ENCODE assay signal across 8 mouse cellular contexts in genomic region chr19:5704163-5704800, GRCm38 (mm10). TPM values are rescaled to one million over a fixed set of nuclear protein-coding genes. Genes with fewer than 3 reads are reported as not detected.
A peak's percentile ranks its signal among the peaks of the same experiment; 100 is the strongest.
DNase-seq lines count a peak whose midpoint lies in the region; TF ChIP-seq lines count a peak whose summit lies in the region.

Gene Kcnk7 (plus strand): TSS chr19:5704367.

- H3K4me3 ChIP-seq in heart, embryonic 10.5 days: no peak within 1 kb of the TSS
- no peak within 1 kb of the TSS for H3K4me3 ChIP-seq in ES-E14 (ENCODE audit: insufficient read depth in 1 of 2, low read depth in 1 of 2, low read length in 2 of 2, poor library complexity in 1 of 2, severe bottlenecking in 1 of 2)
- no peak within 1 kb of the TSS for H3K4me3 ChIP-seq in left cerebral cortex, adult 2 months

- H3K36me3 ChIP-seq in heart, embryonic 10.5 days: peaks cover 75% of the 10 kb centered on the region
- peaks cover 6% of the 10 kb centered on the region; the same call in 1 of the 2 replicates for H3K36me3 ChIP-seq in ES-E14 (ENCODE audit: control insufficient read depth, insufficient read depth, low read length, poor library complexity, severe bottlenecking)

- H3K27ac ChIP-seq in heart, embryonic 10.5 days: peak within 1 kb of the TSS; percentile 33; the same call in 1 of the 2 replicates
- no peak within 1 kb of the TSS for H3K27ac ChIP-seq in ES-E14 (ENCODE audit: insufficient read depth, low read depth, low read length, poor library complexity, severe bottlenecking)
- no peak within 1 kb of the TSS for H3K27ac ChIP-seq in left cerebral cortex, adult 2 months

- 70% methylated on average over 17 of the region's 17 CpGs for WGBS in heart, embryonic 10.5 days

- no peaks in the 10 kb centered on the region for H3K27me3 ChIP-seq in heart, embryonic 10.5 days (ENCODE audit: insufficient read depth, poor library complexity, severe bottlenecking)

- peaks cover 20% of the 10 kb centered on the region for H3K4me1 ChIP-seq in heart, embryonic 10.5 days
- H3K4me1 ChIP-seq in ES-E14 (ENCODE audit: control insufficient read depth in 2 of 2, insufficient read depth in 2 of 2, low read length in 2 of 2, poor library complexity in 1 of 2): peaks cover 4 to 14% of the 10 kb centered on the region in 2 experiments; a peak in 1 of 4 replicates

- intact Hi-C loops in heart, postnatal 25 days (cut with DNase I): no loop called here
- intact Hi-C loops in left cerebral cortex, adult 2 months (cut with DNase I): no loop called here
- intact Hi-C loops in left cerebral cortex, postnatal 4 days (cut with DNase I): no loop called here

- H3K9ac ChIP-seq in ES-E14 (ENCODE audit: insufficient read depth, low read depth, low read length, poor library complexity, severe bottlenecking): peak within 1 kb of the TSS; percentile 17

- in situ Hi-C loops in ES-E14 (cut with MboI; ENCODE audit: low sequenced_read_pairs in 2 of 2, unreplicated experiment in 2 of 2): no loop called here

- no peaks in the 10 kb centered on the region for H3K9me3 ChIP-seq in heart, embryonic 10.5 days
- no peaks in the 10 kb centered on the region for H3K9me3 ChIP-seq in ES-E14 (ENCODE audit: control insufficient read depth, insufficient read depth, low read depth, low read length)

- no peak for DNase-seq in heart, embryonic 10.5 days (ENCODE audit: low spot score)
- DNase-seq in heart, postnatal 25 days (ENCODE audit: low spot score): no peak
- no peak for DNase-seq in ES-E14 (ENCODE audit: low read depth, low spot score)
- peak; percentile 91 for DNase-seq in induced T-regulatory cell, adult 2 months (ENCODE audit: low read depth)
- peak; percentile 57 to 74 for DNase-seq in lung, postnatal 4 days
- no peak for DNase-seq in left cerebral cortex, adult 2 months (ENCODE audit: extremely low spot score in 1 of 2, low spot score in 2 of 2)
- DNase-seq in urinary bladder, adult 18-20 months (ENCODE audit: low spot score in 2 of 2): no peak
- no peak for DNase-seq in left cerebral cortex, postnatal 4 days

- no peak for TF ChIP-seq CTCF in left cerebral cortex, adult 2 months (IDR thresholded peaks at IDR 0.05)

TF ChIP-seq in ES-E14, 5 proteins besides CTCF, POLR2A, EP300 and RAD21:
- TF ChIP-seq ZC3H11A (IDR thresholded peaks at IDR 0.05; ENCODE audit: borderline replicate concordance, low read depth, low read length) (no peak), CHD2 (IDR thresholded peaks at IDR 0.05; ENCODE audit: low read depth, low read length) (no peak), ZNF384 (IDR thresholded peaks at IDR 0.05; ENCODE audit: low read depth, low read length) (no peak), HCFC1 (IDR thresholded peaks at IDR 0.05; ENCODE audit: borderline replicate concordance, insufficient read depth, low read length) (no peak), MAFK (IDR thresholded peaks at IDR 0.05; ENCODE audit: insufficient read depth, low read depth, low read length) (no peak)

RNA-seq across cellular contexts. Expression of gene Kcnk7, which starts in this region (rescaled TPM):
- polyA plus RNA-seq in heart, embryonic 10.5 days (2016; fragmentation: Nextera tagmentation; extraction: Ambion mirVana): 0.15 TPM in 1 of 2 replicates, not detected in the other
- not detected for total RNA-seq in heart, postnatal 25 days (2021)
- total RNA-seq in ES-E14 (2012; rRNA removed): 0.63 and 0.67 TPM in 2 replicates
- total RNA-seq in left cerebral cortex, adult 2 months (2021): not detected
- not detected for total RNA-seq in left cerebral cortex, postnatal 4 days (2021)

Comparison
In these comparisons a context has a peak if more than half of its experiments do, and no peak if none do; other contexts are left out.
1. DNase-seq: peak in induced T-regulatory cell, adult 2 months (single experiment) and lung, postnatal 4 days (2 of 2); none in heart, embryonic 10.5 days (single experiment), heart, postnatal 25 days (single experiment), ES-E14 (single experiment), left cerebral cortex, adult 2 months (0 of 2), urinary bladder, adult 18-20 months (0 of 2) and left cerebral cortex, postnatal 4 days (single experiment).